Mouse (Mus musculus) lung, adult 2 months (tissue): Measurements from ENCODE around the gene Agtpbp1. TPM values are rescaled to one million over a fixed set of nuclear protein-coding genes. Genes with fewer than 3 reads are reported as not detected.

Source experiments
- DNase-seq: peaks from one replicate; pipeline ENCODE4 v3.0.0; 2022
- H3K4me1 ChIP-seq: fragments of 200-500 bp; 2 replicates; pipeline ENCODE4 v1.6.1; 2011; ENCODE audit warnings: low read length; ENCODE audit not compliant: control insufficient read depth, insufficient read depth
- H3K4me3 ChIP-seq: fragments of 200-500 bp; replicated peaks from 2 replicates; pipeline ENCODE3; 2011; ENCODE audit warnings: low read depth, mild to moderate bottlenecking, control low read depth, low read length; ENCODE audit errors: extremely low read depth
- CTCF ChIP-seq: fragments of 200-500 bp; IDR thresholded peaks from 2 replicates; pipeline ENCODE4 v1.5.1; 2011; ENCODE audit warnings: mild to moderate bottlenecking, low read length, control low read depth; ENCODE audit not compliant: insufficient read depth
- POLR2A ChIP-seq: fragments of 200-500 bp; IDR thresholded peaks from 2 replicates; pipeline ENCODE4 v1.6.1; 2011; ENCODE audit warnings: low read depth, mild to moderate bottlenecking, control low read depth, low read length, borderline replicate concordance; ENCODE audit errors: extremely low read depth
- WGBS: fragments of 180-500 bp; shearing (Covaris S2); methylation state at CpG from one replicate; pipeline ENCODE4 v1.1.7; 2018; 5-methylcytosine and 5-hydroxymethylcytosine counted together
- polyA plus RNA-seq: library from polyadenylated mRNA; depleted of rRNA; stranded (reverse); fragments of >200 nt; gene quantifications from 2 replicates; pipeline ENCODE4 v1.2.3, GENCODE M21; 2012

The Agtpbp1 gene
- polyA plus RNA-seq, 1 experiment, result 9.9 TPM

GRCm38 (mm10) chr13:59585648-59586005 is 600 bp upstream of the Agtpbp1 start:
- peak overlapping the region; percentile 86 for H3K4me3 ChIP-seq
- TF ChIP-seq CTCF (no peak), POLR2A (no peak)
- DNase-seq, result no peak
- H3K4me1 ChIP-seq, result no peaks in the 10 kb centered on the region
- WGBS, result 0% methylated on average over 28 of the region's 28 CpGs

- WGBS, result 5% methylated on average over 9 of the region's 9 CpGs
Observed at GRCm38 (mm10) chr13:59584481-59584880, 546 bp downstream of the Agtpbp1 start.

GRCm38 (mm10) chr13:59580954-59581353 is 4.1 kb downstream of the Agtpbp1 start:
- WGBS, result 97% methylated on average over 4 of the region's 4 CpGs
- no peaks in the 10 kb centered on the region for H3K4me1 ChIP-seq
- TF ChIP-seq POLR2A (no peak), CTCF (no peak)
- no peak overlapping the region for H3K4me3 ChIP-seq
- DNase-seq, result no peak

More at GRCm38 (mm10) chr13:59584481-59584880, 546 bp downstream of the Agtpbp1 start:
- DNase-seq, result peak; percentile 45
- Histone ChIP-seq H3K4me1 (no peaks in the 10 kb centered on the region), H3K4me3 (peak overlapping the region; percentile 69)
- TF ChIP-seq POLR2A (no peak), CTCF (no peak)

- no peak overlapping the region for H3K4me3 ChIP-seq
- H3K4me1 ChIP-seq, result no peaks in the 10 kb centered on the region
- TF ChIP-seq POLR2A (no peak), CTCF (no peak)
- no peak for DNase-seq
- 75% methylated on average over 2 of the region's 2 CpGs for WGBS
Observed at GRCm38 (mm10) chr13:59572549-59572948, 12.5 kb downstream of the Agtpbp1 start.

GRCm38 (mm10) chr13:59571107-59571506 is 13.9 kb downstream of the Agtpbp1 start:
- Histone ChIP-seq H3K4me3 (no peak overlapping the region), H3K4me1 (no peaks in the 10 kb centered on the region)
- no peak for DNase-seq
- 85% methylated on average over 6 of the region's 6 CpGs for WGBS
- TF ChIP-seq POLR2A (no peak), CTCF (no peak)

- no peak overlapping the region for H3K4me3 ChIP-seq
- WGBS, result 51% methylated on average over 9 of the region's 9 CpGs
- TF ChIP-seq CTCF (no peak), POLR2A (no peak)
- DNase-seq, result no peak
- no peaks in the 10 kb centered on the region for H3K4me1 ChIP-seq
Observed at GRCm38 (mm10) chr13:59565945-59566520, 19.0 kb downstream of the Agtpbp1 start.

GRCm38 (mm10) chr13:59564923-59565322 is 20.1 kb downstream of the Agtpbp1 start:
- WGBS, result 75% methylated on average over 10 of the region's 10 CpGs
- no peak for TF ChIP-seq POLR2A
- no peak for TF ChIP-seq CTCF
- Histone ChIP-seq H3K4me3 (no peak overlapping the region), H3K4me1 (no peaks in the 10 kb centered on the region)
- no peak for DNase-seq

- Histone ChIP-seq H3K4me3 (no peak overlapping the region), H3K4me1 (no peaks in the 10 kb centered on the region)
- no peak for DNase-seq
- WGBS, result 71% methylated on average over 4 of the region's 4 CpGs
- TF ChIP-seq POLR2A, result no peak
- TF ChIP-seq CTCF, result no peak
Observed at GRCm38 (mm10) chr13:59564505-59564904, 20.5 kb downstream of the Agtpbp1 start.

- no peak for TF ChIP-seq POLR2A
- no peak for TF ChIP-seq CTCF
- DNase-seq, result no peak
- Histone ChIP-seq H3K4me1 (no peaks in the 10 kb centered on the region), H3K4me3 (no peak overlapping the region)
- WGBS, result 73% methylated on average over 2 of the region's 2 CpGs
Observed at GRCm38 (mm10) chr13:59562471-59562870, 22.6 kb downstream of the Agtpbp1 start.

GRCm38 (mm10) chr13:59558776-59559175 is 26.3 kb downstream of the Agtpbp1 start:
- peaks cover 5% of the 10 kb centered on the region for H3K4me1 ChIP-seq
- TF ChIP-seq POLR2A (no peak), CTCF (no peak)
- H3K4me3 ChIP-seq, result no peak overlapping the region
- 90% methylated on average over 5 of the region's 5 CpGs for WGBS
- DNase-seq, result no peak
